Mouse (Mus musculus): Measurements from ENCODE around the gene Kdm5a. TPM values are rescaled to one million over a fixed set of nuclear protein-coding genes. Genes with fewer than 3 reads are reported as not detected.

Kdm5a gene
- polyA plus RNA-seq, 1 experiment from 2014 or later = 26.5 TPM

DNA sequence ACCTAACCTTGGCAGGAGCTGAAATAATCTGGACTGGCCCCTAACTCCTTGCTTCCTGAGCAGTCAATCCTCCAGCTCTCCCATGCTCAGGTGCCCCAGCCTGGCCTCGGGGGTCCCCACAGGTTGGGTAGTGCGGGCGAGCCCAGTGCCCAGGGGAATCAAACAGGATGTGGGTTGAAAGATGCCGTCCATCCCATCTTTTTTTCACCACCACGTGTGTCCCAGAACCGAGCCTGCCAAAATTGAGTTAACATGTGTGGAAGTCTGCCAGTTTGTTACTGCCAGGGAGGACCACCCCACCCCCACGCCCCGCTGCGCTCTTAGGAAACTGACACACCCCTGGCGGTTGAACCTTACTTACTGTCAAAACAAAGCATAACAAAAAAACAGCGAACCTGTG, 100.0 kb downstream of the Kdm5a start:
- peaks cover 28% of the 10 kb centered on the region for H3K27me3 ChIP-seq (replicated peaks)
- H3K4me3 ChIP-seq (replicated peaks) = peak overlapping the region; percentile 49
- H3K9me3 ChIP-seq (replicated peaks) = no peaks in the 10 kb centered on the region
- H3K27ac ChIP-seq (replicated peaks) = no peak overlapping the region
- WGBS = 3% methylated on average over 11 of the region's 11 CpGs
- peak overlapping the region; percentile 70 for H3K4me2 ChIP-seq
- H3K9ac ChIP-seq (replicated peaks) = 0 out of 2 replicates have a peak overlapping the region, but pooled peaks have one; percentile 34
- peaks cover 16% of the 10 kb centered on the region for H3K4me1 ChIP-seq
- peak; percentile 25; the same call in 1 of the 2 replicates for ATAC-seq (ENCODE audit: low FRiP score)
- no peaks in the 10 kb centered on the region for H3K36me3 ChIP-seq

DNA sequence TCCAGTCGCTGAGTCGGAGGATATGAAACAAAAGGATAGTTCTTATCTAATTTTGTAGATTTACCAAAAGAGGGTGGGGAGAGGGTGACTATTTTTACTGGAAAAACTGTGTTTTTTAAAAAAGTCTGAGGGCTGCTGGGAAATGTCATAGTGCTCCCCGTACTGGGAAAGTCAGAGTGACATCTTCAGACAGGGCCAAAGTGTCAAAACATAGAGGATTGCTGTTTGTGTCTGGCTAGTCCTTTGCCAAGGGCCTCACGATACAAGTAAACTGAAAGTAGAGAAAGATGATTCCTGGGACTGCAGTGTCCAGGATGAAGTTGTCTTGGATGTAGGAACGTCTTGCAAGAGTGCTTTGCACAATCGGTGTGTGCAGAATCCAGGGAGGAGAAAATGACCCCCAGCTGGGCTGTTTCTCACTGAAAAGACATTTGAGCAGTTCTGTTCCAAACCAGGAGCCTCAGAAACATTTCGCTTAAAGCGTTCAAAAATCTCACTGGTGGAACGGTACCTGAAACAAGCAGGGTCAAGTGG, 100.5 kb downstream of the Kdm5a start:
- ATAC-seq (ENCODE audit: low FRiP score) = no peak
- Histone ChIP-seq H3K4me2 (peak overlapping the region; percentile 70), H3K9ac (replicated peaks) (no peak overlapping the region), H3K9me3 (replicated peaks) (no peaks in the 10 kb centered on the region), H3K27me3 (replicated peaks) (peaks cover 28% of the 10 kb centered on the region), H3K36me3 (no peaks in the 10 kb centered on the region), H3K4me1 (peaks cover 16% of the 10 kb centered on the region), H3K4me3 (replicated peaks) (peak overlapping the region; percentile 49; the same call in 1 of the 2 replicates), H3K27ac (replicated peaks) (no peak overlapping the region)
- 48% methylated on average over 9 of the region's 9 CpGs for WGBS

DNA sequence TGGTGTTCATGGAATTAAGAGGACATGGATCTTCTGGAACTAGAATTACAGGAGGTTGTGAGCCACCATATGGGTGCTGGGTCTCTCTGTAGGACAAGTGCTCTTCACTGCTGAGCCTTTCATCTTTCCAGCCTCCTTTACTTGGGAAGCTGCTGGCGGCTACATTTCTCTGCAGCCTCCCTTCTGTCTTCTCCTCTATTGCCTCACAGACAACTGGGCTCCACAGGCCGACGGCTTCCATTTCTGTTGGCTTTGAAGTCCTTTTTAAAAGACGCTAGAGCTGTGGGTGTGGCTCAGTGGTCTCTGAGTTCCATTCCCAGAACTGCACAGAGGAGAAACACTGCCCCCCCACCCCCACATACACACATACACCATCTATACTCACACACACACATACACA, 101.5 kb downstream of the Kdm5a start:
- Histone ChIP-seq H3K36me3 (no peaks in the 10 kb centered on the region), H3K4me2 (no peak overlapping the region), H3K27ac (replicated peaks) (no peak overlapping the region), H3K4me1 (peaks cover 16% of the 10 kb centered on the region), H3K9me3 (replicated peaks) (no peaks in the 10 kb centered on the region), H3K9ac (replicated peaks) (no peak overlapping the region), H3K4me3 (replicated peaks) (no peak overlapping the region), H3K27me3 (replicated peaks) (peaks cover 28% of the 10 kb centered on the region)
- WGBS = 33% methylated on average over 4 of the region's 4 CpGs
- ATAC-seq (ENCODE audit: low FRiP score) = no peak

DNA sequence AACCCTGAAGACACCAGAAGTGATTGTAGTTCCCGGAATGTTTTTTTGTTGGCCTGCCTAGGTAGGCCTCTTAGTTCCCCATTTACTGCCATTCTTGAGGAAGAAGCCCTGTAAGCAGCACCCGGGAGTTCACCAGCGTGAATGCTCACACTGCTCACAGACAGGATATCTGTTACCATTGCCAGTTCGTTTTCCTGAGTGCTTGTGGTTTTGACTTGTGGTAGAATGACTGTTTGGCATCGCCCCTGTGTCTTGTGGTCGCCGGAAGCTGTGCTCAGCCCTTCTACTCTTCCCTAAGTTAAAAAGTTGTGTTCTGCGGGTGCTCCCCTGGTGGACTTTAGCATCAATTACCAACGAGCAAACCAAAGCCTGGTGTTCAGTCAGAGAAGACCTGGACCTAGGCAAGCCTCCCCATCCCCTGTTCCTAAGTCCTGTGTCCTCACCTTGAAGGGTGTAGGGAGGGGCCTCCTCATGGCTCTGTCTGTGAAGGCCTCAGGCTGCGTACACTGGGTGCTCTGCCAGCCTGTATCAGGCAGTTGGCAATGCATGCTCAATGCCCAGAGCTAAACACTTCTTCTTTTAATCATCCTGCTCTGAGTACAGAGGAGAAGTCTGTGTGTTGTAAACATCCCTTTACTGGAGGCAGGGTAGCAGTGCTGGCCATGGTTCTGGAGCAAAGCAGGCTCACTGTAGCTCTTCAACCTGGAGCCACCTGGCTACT, 102.8 kb downstream of the Kdm5a start:
- Histone ChIP-seq H3K9ac (replicated peaks) (no peak overlapping the region), H3K9me3 (replicated peaks) (no peaks in the 10 kb centered on the region), H3K4me1 (peaks cover 18% of the 10 kb centered on the region), H3K27ac (replicated peaks) (no peak overlapping the region), H3K36me3 (no peaks in the 10 kb centered on the region), H3K4me2 (no peak overlapping the region), H3K27me3 (replicated peaks) (peaks cover 20% of the 10 kb centered on the region), H3K4me3 (replicated peaks) (no peak overlapping the region)
- WGBS = 79% methylated on average over 10 of the region's 10 CpGs
- ATAC-seq (ENCODE audit: low FRiP score) = no peak

DNA sequence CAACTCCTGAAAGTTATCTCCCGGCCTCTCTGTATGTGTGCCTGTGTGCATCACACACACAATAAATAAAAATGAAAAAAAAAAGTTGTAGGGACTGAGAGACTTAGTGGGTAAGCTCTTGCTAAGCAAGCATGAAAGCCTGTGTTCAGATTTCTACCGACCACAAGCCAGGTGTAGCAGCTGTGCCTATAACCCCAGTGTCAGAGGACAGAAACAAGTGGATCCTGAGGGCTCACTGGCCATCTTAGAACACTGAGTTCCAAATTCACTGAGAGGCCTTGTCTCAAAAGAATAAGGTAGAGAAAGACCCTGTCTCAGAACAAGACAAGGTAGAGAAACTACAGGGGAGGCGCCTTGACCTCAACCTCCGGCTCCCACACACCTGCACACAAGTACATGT, 104.3 kb downstream of the Kdm5a start:
- no peak for ATAC-seq (ENCODE audit: low FRiP score)
- WGBS = 95% methylated on average over 4 of the region's 4 CpGs
- no peak overlapping the region for H3K4me2 ChIP-seq
- no peaks in the 10 kb centered on the region for H3K9me3 ChIP-seq (replicated peaks)
- no peak overlapping the region for H3K4me3 ChIP-seq (replicated peaks)
- H3K27ac ChIP-seq (replicated peaks) = no peak overlapping the region
- H3K27me3 ChIP-seq (replicated peaks) = peaks cover 14% of the 10 kb centered on the region; the same call in 1 of the 2 replicates
- H3K9ac ChIP-seq (replicated peaks) = no peak overlapping the region
- peaks cover 26% of the 10 kb centered on the region for H3K4me1 ChIP-seq
- no peaks in the 10 kb centered on the region for H3K36me3 ChIP-seq

DNA sequence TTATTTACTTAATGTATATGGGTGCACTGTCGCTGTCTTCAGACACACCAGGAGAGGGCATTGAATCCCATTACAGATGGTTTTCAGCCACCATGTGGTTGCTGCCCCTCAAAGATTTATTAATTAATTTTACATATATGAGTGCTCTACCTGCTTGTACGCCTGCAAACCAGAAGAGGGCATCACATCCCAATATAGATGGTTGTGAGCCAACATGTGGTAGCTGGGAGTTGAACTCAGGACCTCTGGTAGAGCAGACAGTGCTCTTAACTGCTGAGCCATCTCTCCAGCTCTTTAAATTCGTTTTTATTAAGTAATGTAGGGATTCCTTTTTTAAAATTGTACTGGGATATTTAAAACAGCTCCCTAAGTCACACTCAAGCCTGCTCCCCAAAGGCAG, 105.3 kb downstream of the Kdm5a start:
- peaks cover 9% of the 10 kb centered on the region; the same call in 1 of the 2 replicates for H3K27me3 ChIP-seq (replicated peaks)
- H3K9ac ChIP-seq (replicated peaks) = no peak overlapping the region
- no peak overlapping the region for H3K27ac ChIP-seq (replicated peaks)
- H3K36me3 ChIP-seq = no peaks in the 10 kb centered on the region
- 78% methylated on average over 3 of the region's 3 CpGs for WGBS
- no peaks in the 10 kb centered on the region for H3K9me3 ChIP-seq (replicated peaks)
- H3K4me1 ChIP-seq = peaks cover 26% of the 10 kb centered on the region
- H3K4me2 ChIP-seq = no peak overlapping the region
- ATAC-seq (ENCODE audit: low FRiP score) = no peak
- no peak overlapping the region for H3K4me3 ChIP-seq (replicated peaks)

DNA sequence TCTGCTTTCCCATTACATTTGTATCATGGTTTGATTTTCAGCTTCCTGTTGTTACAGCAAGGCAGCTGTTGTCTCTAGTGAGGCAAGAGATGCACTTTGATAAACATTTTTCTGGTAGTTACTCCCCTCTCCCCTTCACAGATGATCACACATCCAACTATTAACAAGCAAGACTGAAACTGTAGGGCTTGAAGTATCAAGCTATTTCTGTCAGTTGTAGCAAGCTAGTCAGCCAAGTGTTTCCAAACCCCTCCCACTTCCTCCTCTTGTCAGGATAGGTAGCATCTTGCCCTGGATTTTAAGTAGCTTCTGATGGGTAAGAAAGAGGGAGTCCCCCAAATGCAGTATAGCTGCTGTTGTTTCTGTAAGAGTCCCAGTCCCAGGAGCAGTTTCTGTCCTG, 105.8 kb downstream of the Kdm5a start:
- Histone ChIP-seq H3K9ac (replicated peaks) (no peak overlapping the region), H3K36me3 (no peaks in the 10 kb centered on the region), H3K4me1 (peaks cover 27% of the 10 kb centered on the region), H3K27ac (replicated peaks) (no peak overlapping the region), H3K4me3 (replicated peaks) (no peak overlapping the region), H3K27me3 (replicated peaks) (peaks cover 4% of the 10 kb centered on the region; the same call in 1 of the 2 replicates), H3K4me2 (no peak overlapping the region), H3K9me3 (replicated peaks) (no peaks in the 10 kb centered on the region)
- ATAC-seq (ENCODE audit: low FRiP score) = no peak

DNA sequence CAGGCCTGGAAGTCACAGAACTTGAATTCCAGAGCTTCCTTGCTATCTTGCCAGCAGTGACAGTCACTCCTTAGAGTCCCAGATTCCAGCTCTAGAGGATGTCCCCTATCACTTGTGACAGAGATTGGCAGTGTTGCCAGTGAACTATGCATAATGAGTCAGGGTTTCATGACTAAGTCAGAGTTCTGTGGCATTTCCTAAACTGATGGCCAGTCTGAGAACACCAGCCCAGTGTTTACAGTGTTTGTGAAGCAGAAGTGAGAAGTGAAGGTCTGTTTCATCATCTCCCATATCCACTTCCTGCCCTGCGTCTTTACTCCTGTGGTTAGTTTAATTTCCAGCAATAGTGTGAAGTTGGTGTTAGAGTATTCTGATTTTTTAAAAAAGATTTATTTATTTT, 106.7 kb downstream of the Kdm5a start:
- WGBS = 93% methylated on average over 1 of the region's 1 CpGs
- ATAC-seq (ENCODE audit: low FRiP score) = no peak
- no peak overlapping the region for H3K27ac ChIP-seq (replicated peaks)
- no peaks in the 10 kb centered on the region for H3K9me3 ChIP-seq (replicated peaks)
- H3K4me2 ChIP-seq = no peak overlapping the region
- no peak overlapping the region for H3K4me3 ChIP-seq (replicated peaks)
- H3K36me3 ChIP-seq = no peaks in the 10 kb centered on the region
- peaks cover 27% of the 10 kb centered on the region for H3K4me1 ChIP-seq
- H3K9ac ChIP-seq (replicated peaks) = no peak overlapping the region
- no peaks in the 10 kb centered on the region for H3K27me3 ChIP-seq (replicated peaks)

DNA sequence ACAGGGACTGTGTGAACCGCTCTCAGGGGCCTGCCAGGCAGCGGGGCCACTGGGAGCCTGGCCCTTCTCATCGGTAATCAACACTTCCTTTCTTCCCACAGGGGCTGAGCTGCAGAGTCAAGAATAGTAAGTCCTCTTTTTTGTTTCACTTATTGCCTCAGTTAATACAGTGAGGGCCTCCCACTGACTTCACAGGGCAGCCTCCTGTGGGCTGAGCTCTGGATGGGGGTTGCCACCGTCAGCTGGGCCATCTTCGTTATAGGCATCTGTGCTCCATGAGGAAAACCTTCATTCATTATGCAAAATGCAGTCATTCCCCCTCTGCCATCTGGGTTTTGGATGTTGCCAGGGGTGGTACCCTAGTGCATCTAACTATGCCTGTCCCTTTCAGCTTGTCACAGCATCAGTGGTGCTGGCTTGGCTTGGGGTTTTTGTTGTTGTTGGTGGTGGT, 108.1 kb downstream of the Kdm5a start:
- Histone ChIP-seq H3K27me3 (replicated peaks) (no peaks in the 10 kb centered on the region), H3K4me2 (peak overlapping the region; percentile 27; the same call in 1 of the 2 replicates), H3K4me3 (replicated peaks) (no peak overlapping the region), H3K36me3 (no peaks in the 10 kb centered on the region), H3K9me3 (replicated peaks) (no peaks in the 10 kb centered on the region), H3K27ac (replicated peaks) (peak overlapping the region; percentile 69), H3K9ac (replicated peaks) (no peak overlapping the region), H3K4me1 (peaks cover 27% of the 10 kb centered on the region)
- ATAC-seq (ENCODE audit: low FRiP score) = peak; percentile 66
- WGBS = 2% methylated on average over 5 of the region's 5 CpGs

DNA sequence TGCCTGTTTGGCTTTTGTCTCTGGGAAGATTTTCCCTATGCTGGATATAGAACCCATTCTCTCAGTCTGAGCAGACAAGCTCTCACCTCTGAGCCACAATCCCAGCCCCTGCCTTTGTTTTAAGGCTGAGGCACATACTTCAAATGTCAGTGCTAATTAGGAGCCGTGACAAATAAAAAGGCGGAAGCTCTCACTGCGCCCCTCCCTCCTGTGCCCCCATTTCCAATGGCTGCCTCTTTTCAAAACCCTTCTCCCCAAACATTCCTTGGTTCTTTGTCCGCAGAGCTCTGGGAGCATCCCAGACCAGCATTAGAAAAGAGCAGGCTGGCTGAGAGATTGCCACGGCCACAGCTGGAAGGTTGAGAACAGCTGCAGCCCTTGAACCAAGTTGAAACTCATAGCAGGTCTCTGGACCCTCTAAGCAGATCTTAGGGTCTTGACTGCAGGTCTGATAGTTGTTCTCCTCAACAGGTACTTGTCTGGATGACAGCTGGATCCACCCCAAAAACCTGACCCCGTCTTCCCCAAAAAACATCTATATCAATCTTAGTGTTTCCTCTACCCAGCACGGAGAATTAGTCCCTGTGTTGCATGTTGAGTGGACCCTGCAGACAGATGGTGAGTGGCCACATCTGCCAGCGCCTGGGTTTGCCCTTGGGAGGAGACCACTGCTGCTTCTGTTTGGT, 108.7 kb downstream of the Kdm5a start:
- Histone ChIP-seq H3K9me3 (replicated peaks) (no peaks in the 10 kb centered on the region), H3K4me1 (peaks cover 27% of the 10 kb centered on the region), H3K4me2 (peak overlapping the region; percentile 27; the same call in 1 of the 2 replicates), H3K9ac (replicated peaks) (no peak overlapping the region), H3K4me3 (replicated peaks) (no peak overlapping the region), H3K27ac (replicated peaks) (peak overlapping the region; percentile 69), H3K36me3 (no peaks in the 10 kb centered on the region), H3K27me3 (replicated peaks) (no peaks in the 10 kb centered on the region)
- WGBS = 10% methylated on average over 8 of the region's 8 CpGs
- ATAC-seq (ENCODE audit: low FRiP score) = peak; percentile 42

DNA sequence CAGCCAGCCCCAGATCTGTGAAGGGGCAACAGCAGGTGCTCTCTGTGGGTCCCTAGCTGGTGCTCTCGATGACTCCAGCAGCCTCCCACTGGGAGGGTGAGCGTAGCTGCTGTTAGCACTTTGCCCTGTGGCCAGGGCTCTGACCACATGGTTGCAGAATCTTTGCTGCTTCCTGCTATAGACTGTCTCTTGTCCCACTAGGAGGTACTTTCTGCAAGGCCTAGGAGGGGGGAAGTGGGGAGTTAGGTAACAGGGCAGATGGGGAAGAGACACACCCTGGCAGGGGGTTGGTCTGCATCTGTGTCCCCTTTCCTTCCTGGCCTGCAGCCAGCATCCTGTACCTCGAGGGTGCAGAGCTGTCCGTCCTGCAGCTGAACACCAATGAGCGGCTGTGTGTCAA, 109.5 kb downstream of the Kdm5a start:
- WGBS = 17% methylated on average over 5 of the region's 5 CpGs
- no peaks in the 10 kb centered on the region for H3K9me3 ChIP-seq (replicated peaks)
- no peaks in the 10 kb centered on the region for H3K27me3 ChIP-seq (replicated peaks)
- H3K4me3 ChIP-seq (replicated peaks) = no peak overlapping the region
- peaks cover 27% of the 10 kb centered on the region for H3K4me1 ChIP-seq
- no peaks in the 10 kb centered on the region for H3K36me3 ChIP-seq
- no peak for ATAC-seq (ENCODE audit: low FRiP score)
- H3K9ac ChIP-seq (replicated peaks) = no peak overlapping the region
- peak overlapping the region; percentile 30; the same call in 1 of the 2 replicates for H3K4me2 ChIP-seq
- H3K27ac ChIP-seq (replicated peaks) = 0 out of 2 replicates have a peak overlapping the region, but pooled peaks have one; percentile 69

DNA sequence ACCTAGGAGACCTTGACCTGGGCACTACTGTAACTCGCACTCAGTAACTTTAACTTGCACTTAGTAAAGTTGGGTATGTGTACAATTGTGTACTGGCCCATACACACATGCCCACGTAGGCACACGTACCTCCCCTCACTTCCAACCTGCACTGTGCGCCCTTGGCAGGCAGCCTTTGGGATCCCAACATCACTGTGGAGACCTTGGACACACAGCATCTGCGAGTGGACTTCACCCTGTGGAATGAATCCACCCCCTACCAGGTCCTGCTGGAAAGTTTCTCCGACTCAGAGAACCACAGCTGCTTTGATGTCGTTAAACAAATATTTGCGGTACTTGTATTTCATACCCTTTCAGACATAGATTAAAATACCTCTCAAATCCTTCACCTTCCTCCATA, 111.4 kb downstream of the Kdm5a start:
- Histone ChIP-seq H3K36me3 (no peaks in the 10 kb centered on the region), H3K9me3 (replicated peaks) (no peaks in the 10 kb centered on the region), H3K27me3 (replicated peaks) (no peaks in the 10 kb centered on the region), H3K27ac (replicated peaks) (no peak overlapping the region), H3K4me3 (replicated peaks) (no peak overlapping the region), H3K9ac (replicated peaks) (no peak overlapping the region), H3K4me2 (no peak overlapping the region), H3K4me1 (peaks cover 27% of the 10 kb centered on the region)
- WGBS = 86% methylated on average over 8 of the region's 8 CpGs
- ATAC-seq (ENCODE audit: low FRiP score) = no peak
